Mouse (Mus musculus) bone marrow, adult 2 months (tissue): Measurements from ENCODE around the gene Hps6.

Source experiments
- CTCF ChIP-seq: fragments of 200-500 bp; IDR thresholded peaks from 2 replicates; pipeline ENCODE4 v1.5.1; 2011; ENCODE audit warnings: low read length, control low read depth; ENCODE audit not compliant: control insufficient read depth, insufficient read depth
- POLR2A ChIP-seq: fragments of 200-500 bp; IDR thresholded peaks from 2 replicates; pipeline ENCODE4 v1.6.1; 2011; ENCODE audit warnings: low read depth, mild to moderate bottlenecking, control low read depth, low read length, borderline replicate concordance; ENCODE audit not compliant: control insufficient read depth

GRCm38 (mm10) chr19:46030196-46030983 lies 27.1 kb downstream of the Hps6 start:
- TF ChIP-seq POLR2A (no peak), CTCF (no peak)
